Mouse (Mus musculus) hindbrain, embryonic 10.5 days (tissue): ENCODE measurements around the gene Tmco1. TPM values are rescaled to one million over a fixed set of nuclear protein-coding genes. Genes with fewer than 3 reads are reported as not detected.
A peak's percentile ranks its signal among the peaks of the same experiment; 100 is the strongest.

Source experiments
- DNase-seq: peaks from one replicate; pipeline ENCODE4 v3.0.0-alpha.2; 2017; ENCODE audit warnings: low spot score
- H3K27ac ChIP-seq: fragments of 300-500 bp; sonication (generic); 2 replicates; pipeline ENCODE4 v1.5.1; 2016; ENCODE audit warnings: mild to moderate bottlenecking, moderate library complexity
- H3K27me3 ChIP-seq: fragments of 300-500 bp; sonication (generic); 2 replicates; pipeline ENCODE4 v1.6.1; 2016; ENCODE audit warnings: mild to moderate bottlenecking; ENCODE audit not compliant: poor library complexity, insufficient read depth, severe bottlenecking
- H3K36me3 ChIP-seq: fragments of 300-500 bp; sonication (generic); 2 replicates; pipeline ENCODE4 v1.6.1; 2016; ENCODE audit warnings: mild to moderate bottlenecking, moderate library complexity
- H3K4me1 ChIP-seq: fragments of 300-500 bp; sonication (generic); replicated peaks from 2 replicates; pipeline ENCODE4 v1.6.1; 2016; ENCODE audit warnings: mild to moderate bottlenecking
- H3K4me3 ChIP-seq: fragments of 300-500 bp; sonication (generic); 2 replicates; pipeline ENCODE4 v1.5.1; 2016; ENCODE audit warnings: mild to moderate bottlenecking, moderate library complexity
- H3K9me3 ChIP-seq: fragments of 300-500 bp; sonication (generic); 2 replicates; pipeline ENCODE4 v1.6.1; 2016; ENCODE audit warnings: mild to moderate bottlenecking, moderate library complexity
- WGBS: fragments of 180-500 bp; shearing (Covaris S2); methylation state at CpG from one replicate; pipeline ENCODE4 v1.1.7; 2016; 5-methylcytosine and 5-hydroxymethylcytosine counted together
- polyA plus RNA-seq: library from polyadenylated mRNA; unstranded; fragments of >200 nt; fragmentation: Nextera tagmentation; extraction: Ambion mirVana; gene quantifications from 2 replicates; pipeline ENCODE4 v1.2.1, GENCODE M21; 2016

The Tmco1 gene
- polyA plus RNA-seq, 1 experiment from 2014 or later, result 78.3 TPM

GRCm38 (mm10) chr1:167287156-167287555 lies 21.0 kb upstream of the Tmco1 start:
- no peak for DNase-seq
- Histone ChIP-seq H3K4me1 (peaks cover 47% of the 10 kb centered on the region), H3K9me3 (no peaks in the 10 kb centered on the region), H3K27me3 (peaks cover 19% of the 10 kb centered on the region), H3K27ac (no peak overlapping the region), H3K36me3 (no peaks in the 10 kb centered on the region), H3K4me3 (no peak overlapping the region)
- 88% methylated on average over 5 of the region's 5 CpGs for WGBS

- H3K36me3 ChIP-seq, result no peaks in the 10 kb centered on the region
- H3K27me3 ChIP-seq, result peaks cover 19% of the 10 kb centered on the region
- H3K27ac ChIP-seq, result peak overlapping the region; percentile 77; the same call in 1 of the 2 replicates
- WGBS, result 45% methylated on average over 11 of the region's 11 CpGs
- H3K4me3 ChIP-seq, result no peak overlapping the region
- no peak for DNase-seq
- peaks cover 37% of the 10 kb centered on the region for H3K4me1 ChIP-seq
- H3K9me3 ChIP-seq, result no peaks in the 10 kb centered on the region
These were observed 19.3 kb upstream of the Tmco1 start for GRCm38 (mm10) chr1:167288665-167289538.

GRCm38 (mm10) chr1:167289567-167290262 lies 18.5 kb upstream of the Tmco1 start:
- Histone ChIP-seq H3K4me3 (peak overlapping the region; percentile 30), H3K27me3 (peaks cover 19% of the 10 kb centered on the region), H3K36me3 (no peaks in the 10 kb centered on the region), H3K4me1 (peaks cover 37% of the 10 kb centered on the region), H3K9me3 (no peaks in the 10 kb centered on the region), H3K27ac (peak overlapping the region; percentile 77)
- peak; percentile 63 for DNase-seq
- WGBS, result 3% methylated on average over 11 of the region's 11 CpGs

GRCm38 (mm10) chr1:167290263-167290592 lies 17.9 kb upstream of the Tmco1 start:
- H3K36me3 ChIP-seq, result no peaks in the 10 kb centered on the region
- H3K27ac ChIP-seq, result 0 out of 2 replicates have a peak overlapping the region, but pooled peaks have one; percentile 77
- 27% methylated on average over 6 of the region's 6 CpGs for WGBS
- DNase-seq, result no peak
- H3K27me3 ChIP-seq, result peaks cover 19% of the 10 kb centered on the region
- peak overlapping the region; percentile 30 for H3K4me3 ChIP-seq
- H3K9me3 ChIP-seq, result no peaks in the 10 kb centered on the region
- peaks cover 32% of the 10 kb centered on the region for H3K4me1 ChIP-seq

- Histone ChIP-seq H3K9me3 (no peaks in the 10 kb centered on the region), H3K27ac (no peak overlapping the region), H3K36me3 (no peaks in the 10 kb centered on the region), H3K4me1 (peaks cover 38% of the 10 kb centered on the region), H3K27me3 (peaks cover 19% of the 10 kb centered on the region), H3K4me3 (no peak overlapping the region)
- DNase-seq, result no peak
- 76% methylated on average over 8 of the region's 8 CpGs for WGBS
These were observed 16.6 kb upstream of the Tmco1 start for GRCm38 (mm10) chr1:167291610-167292009.

- Histone ChIP-seq H3K4me1 (peaks cover 39% of the 10 kb centered on the region), H3K27ac (no peak overlapping the region), H3K36me3 (no peaks in the 10 kb centered on the region), H3K9me3 (no peaks in the 10 kb centered on the region), H3K4me3 (no peak overlapping the region), H3K27me3 (peaks cover 19% of the 10 kb centered on the region)
- WGBS, result 44% methylated on average over 11 of the region's 11 CpGs
- DNase-seq, result no peak
These were observed 15.7 kb upstream of the Tmco1 start for GRCm38 (mm10) chr1:167292447-167292846.

GRCm38 (mm10) chr1:167295679-167296402 lies 12.3 kb upstream of the Tmco1 start:
- Histone ChIP-seq H3K4me3 (no peak overlapping the region), H3K27ac (no peak overlapping the region), H3K27me3 (no peaks in the 10 kb centered on the region), H3K4me1 (peaks cover 19% of the 10 kb centered on the region), H3K36me3 (no peaks in the 10 kb centered on the region), H3K9me3 (no peaks in the 10 kb centered on the region)
- WGBS, result 63% methylated on average over 13 of the region's 13 CpGs
- DNase-seq, result no peak

GRCm38 (mm10) chr1:167300122-167300521 lies 8.1 kb upstream of the Tmco1 start:
- WGBS, result 68% methylated on average over 2 of the region's 2 CpGs
- DNase-seq, result no peak
- peaks cover 12% of the 10 kb centered on the region; the same call in 1 of the 2 replicates for H3K4me1 ChIP-seq
- H3K27me3 ChIP-seq, result no peaks in the 10 kb centered on the region
- H3K4me3 ChIP-seq, result no peak overlapping the region
- H3K9me3 ChIP-seq, result no peaks in the 10 kb centered on the region
- H3K27ac ChIP-seq, result no peak overlapping the region
- no peaks in the 10 kb centered on the region for H3K36me3 ChIP-seq

GRCm38 (mm10) chr1:167305501-167306137 lies 2.6 kb upstream of the Tmco1 start:
- peaks cover 6% of the 10 kb centered on the region for H3K36me3 ChIP-seq
- H3K4me1 ChIP-seq, result peaks cover 23% of the 10 kb centered on the region
- no peak overlapping the region for H3K27ac ChIP-seq
- DNase-seq, result no peak
- no peak overlapping the region for H3K4me3 ChIP-seq
- no peaks in the 10 kb centered on the region for H3K9me3 ChIP-seq
- no peaks in the 10 kb centered on the region for H3K27me3 ChIP-seq
- 69% methylated on average over 7 of the region's 7 CpGs for WGBS

GRCm38 (mm10) chr1:167306451-167307240 lies 1.5 kb upstream of the Tmco1 start:
- H3K4me1 ChIP-seq, result peaks cover 23% of the 10 kb centered on the region
- peaks cover 12% of the 10 kb centered on the region for H3K36me3 ChIP-seq
- no peak for DNase-seq
- H3K4me3 ChIP-seq, result no peak overlapping the region
- H3K27ac ChIP-seq, result no peak overlapping the region
- 77% methylated on average over 5 of the region's 5 CpGs for WGBS
- H3K27me3 ChIP-seq, result no peaks in the 10 kb centered on the region
- H3K9me3 ChIP-seq, result no peaks in the 10 kb centered on the region

- no peak for DNase-seq
- peaks cover 23% of the 10 kb centered on the region for H3K4me1 ChIP-seq
- peak overlapping the region; percentile 77 for H3K4me3 ChIP-seq
- no peaks in the 10 kb centered on the region for H3K9me3 ChIP-seq
- peaks cover 20% of the 10 kb centered on the region for H3K36me3 ChIP-seq
- 64% methylated on average over 11 of the region's 11 CpGs for WGBS
- no peaks in the 10 kb centered on the region for H3K27me3 ChIP-seq
- peak overlapping the region; percentile 94 for H3K27ac ChIP-seq
These were observed 504 bp upstream of the Tmco1 start for GRCm38 (mm10) chr1:167307674-167308073.

GRCm38 (mm10) chr1:167312367-167312766 lies 4.2 kb downstream of the Tmco1 start:
- H3K4me1 ChIP-seq, result peaks cover 14% of the 10 kb centered on the region
- peaks cover 55% of the 10 kb centered on the region for H3K36me3 ChIP-seq
- no peak overlapping the region for H3K27ac ChIP-seq
- H3K4me3 ChIP-seq, result no peak overlapping the region
- no peaks in the 10 kb centered on the region for H3K27me3 ChIP-seq
- H3K9me3 ChIP-seq, result no peaks in the 10 kb centered on the region
- no peak for DNase-seq
